Mouse (Mus musculus): ENCODE results near the gene Armc12.

DNA sequence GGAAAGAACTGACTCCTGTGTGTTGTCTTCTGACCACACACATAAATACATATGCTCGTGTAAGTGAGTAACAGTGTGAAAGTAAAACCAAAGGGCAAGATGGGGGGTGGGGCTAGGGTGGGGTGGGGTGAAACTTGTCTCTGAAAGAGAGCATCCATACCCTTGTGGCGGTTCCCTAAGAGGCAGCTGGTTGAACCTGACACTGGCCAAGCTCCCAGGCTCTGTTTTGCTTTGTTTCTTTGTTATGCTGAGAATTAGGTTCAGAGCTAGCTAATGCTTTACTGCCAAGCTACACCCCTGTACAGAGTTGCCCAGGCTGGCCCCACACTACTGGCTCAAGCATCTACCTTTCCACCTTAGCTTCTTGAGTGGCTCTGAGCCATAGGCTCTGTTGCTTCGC, 30.1 kb upstream of the Armc12 start:
- TF ChIP-seq CTCF (IDR thresholded peaks at IDR 0.05; ENCODE audit: borderline replicate concordance, insufficient read depth, low read length): no peak
- TF ChIP-seq POLR2A (IDR thresholded peaks at IDR 0.05; ENCODE audit: low read depth, low read length): no peak
